Mouse (Mus musculus) limb, embryonic 15.5 days (tissue): Measurements from ENCODE around the gene Zxdb. TPM values are rescaled to one million over a fixed set of nuclear protein-coding genes. Genes with fewer than 3 reads are reported as not detected.
A peak's percentile ranks its signal among the peaks of the same experiment; 100 is the strongest.
"Not testable (repeated sequence)": the region's sequence is repeated elsewhere in the genome, so short reads cannot be mapped to it uniquely, and the experiment has no call there.

ENCODE experiments used
- ATAC-seq: fragments of 200-750 bp; cut with Nextera tagmentation; 2 replicates; pipeline ENCODE4 v1.8.0; 2017; ENCODE audit warnings: low read depth, moderate TSS enrichment; ENCODE audit not compliant: insufficient number of reproducible peaks, low FRiP score, low TSS enrichment
- H3K27ac ChIP-seq: fragments of 300-500 bp; sonication (generic); 2 replicates; pipeline ENCODE4 v1.5.1; 2015; ENCODE audit warnings: moderate library complexity, mild to moderate bottlenecking, inconsistent platforms
- H3K27me3 ChIP-seq: fragments of 300-500 bp; sonication (generic); 2 replicates; pipeline ENCODE4 v1.6.1; 2015; ENCODE audit warnings: inconsistent platforms
- H3K36me3 ChIP-seq: fragments of 300-500 bp; sonication (generic); 2 replicates; pipeline ENCODE4 v1.6.1; 2015; ENCODE audit warnings: inconsistent platforms
- H3K4me1 ChIP-seq: fragments of 300-500 bp; sonication (generic); 2 replicates; pipeline ENCODE4 v1.6.1; 2015; ENCODE audit warnings: inconsistent platforms
- H3K4me2 ChIP-seq: fragments of 300-500 bp; sonication (generic); 2 replicates; pipeline ENCODE4 v1.6.1; 2015; ENCODE audit warnings: mild to moderate bottlenecking, inconsistent platforms
- H3K4me3 ChIP-seq: fragments of 300-500 bp; sonication (generic); 2 replicates; pipeline ENCODE4 v1.5.1; 2015; ENCODE audit warnings: mild to moderate bottlenecking, inconsistent platforms
- H3K9ac ChIP-seq: fragments of 300-500 bp; sonication (generic); 2 replicates; pipeline ENCODE4 v1.6.1; 2015; ENCODE audit warnings: inconsistent platforms
- H3K9me3 ChIP-seq: fragments of 300-500 bp; sonication (generic); 2 replicates; pipeline ENCODE4 v1.6.1; 2016; ENCODE audit warnings: inconsistent platforms
- WGBS: fragments of 180-500 bp; shearing (Covaris S2); methylation state at CpG from one replicate; pipeline ENCODE4 v1.1.7; 2015; 5-methylcytosine and 5-hydroxymethylcytosine counted together
- polyA plus RNA-seq: library from polyadenylated mRNA; unstranded; fragments of >200 nt; fragmentation: Nextera tagmentation; extraction: Ambion mirVana; gene quantifications from 2 replicates; pipeline ENCODE4 v1.2.1, GENCODE M21; 2015

Gene Zxdb
- 1.2 and 1.5 TPM in 2 replicates for polyA plus RNA-seq

DNA sequence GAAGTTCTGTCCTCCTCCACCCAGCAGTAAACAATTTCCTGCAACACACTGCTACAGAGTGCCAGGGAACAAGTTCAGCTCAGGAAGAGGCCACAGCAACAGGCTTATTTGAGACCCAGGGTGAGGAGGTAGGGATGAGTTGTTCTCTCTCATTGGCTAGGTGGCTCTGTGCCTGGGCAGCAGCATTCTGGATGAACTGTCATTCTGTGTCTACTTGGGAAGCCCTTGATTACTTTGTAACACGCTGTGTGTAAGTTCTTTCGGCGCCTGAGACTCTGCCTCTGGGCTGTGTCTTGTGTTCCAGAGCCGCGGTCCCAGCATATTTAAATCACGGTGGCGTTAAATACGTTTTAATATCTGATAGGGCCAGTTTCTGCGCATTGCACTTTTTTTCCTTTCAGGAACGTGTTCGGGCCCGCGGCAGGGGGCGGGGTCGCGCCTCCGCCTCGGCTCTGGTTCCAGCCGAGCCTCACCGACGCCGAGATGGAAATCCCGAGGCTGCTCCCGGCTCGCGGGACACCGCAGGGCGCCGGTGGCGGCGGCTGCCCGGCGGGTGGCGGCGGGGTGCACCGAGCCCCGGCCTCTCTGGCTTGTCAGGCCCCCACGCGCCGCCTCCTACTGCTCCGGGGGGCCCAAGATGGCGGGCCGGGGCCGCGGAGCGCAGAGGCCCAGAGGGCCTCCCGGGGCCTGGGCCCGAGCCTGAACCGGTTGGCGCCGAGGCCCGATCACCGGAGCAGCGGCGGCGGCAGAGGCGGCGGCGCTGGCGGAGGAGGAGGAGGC is at the start of gene Zxdb:
TSS of gene Zxdb (plus strand) at position 378 of the 780 bp plus-strand sequence.
- not testable (repeated sequence) for ATAC-seq, H3K27ac ChIP-seq, H3K9me3 ChIP-seq, H3K36me3 ChIP-seq, H3K27me3 ChIP-seq, H3K4me1 ChIP-seq, H3K4me2 ChIP-seq, H3K9ac ChIP-seq
- peak within 1 kb of the TSS; percentile 27 for H3K4me3 ChIP-seq
- no CpG with 5 or more reads among the region's 60 CpGs for WGBS

DNA sequence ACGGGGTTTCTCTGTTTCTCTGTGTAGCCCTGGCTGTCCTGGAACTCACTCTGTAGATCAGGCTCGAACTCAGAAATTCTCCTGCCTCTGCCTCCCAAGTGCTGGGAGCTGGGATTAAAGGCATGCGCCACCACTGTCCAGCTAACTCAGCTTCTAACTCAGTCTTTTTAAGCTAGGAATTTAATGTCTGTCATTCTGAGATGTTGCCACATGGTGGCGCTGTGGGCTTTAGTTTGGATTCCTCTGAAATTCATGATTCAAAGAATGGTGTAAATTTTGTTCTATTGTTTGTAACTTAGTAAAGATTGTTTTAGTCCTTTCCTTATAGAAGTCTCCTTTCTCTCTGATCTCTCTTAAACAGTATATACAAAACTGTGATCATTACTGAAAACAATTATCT is 49.4 kb upstream of the Zxdb start:
- no peaks in the 10 kb centered on the region for H3K4me1 ChIP-seq
- H3K36me3 ChIP-seq: no peaks in the 10 kb centered on the region
- H3K4me2 ChIP-seq: no peak overlapping the region
- no peaks in the 10 kb centered on the region for H3K9me3 ChIP-seq
- no peak overlapping the region for H3K27ac ChIP-seq
- 0 out of 2 replicates have a peak, but pooled peaks cover 2% of the 10 kb centered on the region for H3K27me3 ChIP-seq
- WGBS: 46% methylated on average over 4 of the region's 4 CpGs
- no peak overlapping the region for H3K9ac ChIP-seq
- no peak overlapping the region for H3K4me3 ChIP-seq
- ATAC-seq: no peak

DNA sequence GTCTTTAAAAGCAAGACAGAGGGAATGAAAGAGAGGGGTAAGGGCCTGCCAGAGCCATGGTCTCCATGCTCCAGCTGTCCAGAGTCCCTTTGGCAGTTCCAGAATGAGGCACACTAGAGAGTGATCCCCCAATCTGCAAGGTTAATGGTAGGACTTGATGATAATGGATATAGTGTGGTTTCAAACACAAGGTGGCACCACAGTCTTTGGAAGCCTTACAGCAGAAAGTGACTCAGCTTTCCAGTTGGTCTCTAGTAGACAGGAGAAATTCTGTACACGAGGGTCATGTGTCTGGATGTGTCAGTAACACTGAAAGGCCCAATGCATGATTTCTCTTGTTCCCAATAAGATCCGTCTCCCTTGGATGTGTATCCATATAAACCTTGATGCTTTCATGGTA is 42.8 kb upstream of the Zxdb start:
- not testable (repeated sequence) for H3K4me2 ChIP-seq, ATAC-seq
- no CpG with 5 or more reads among the region's 2 CpGs for WGBS

DNA sequence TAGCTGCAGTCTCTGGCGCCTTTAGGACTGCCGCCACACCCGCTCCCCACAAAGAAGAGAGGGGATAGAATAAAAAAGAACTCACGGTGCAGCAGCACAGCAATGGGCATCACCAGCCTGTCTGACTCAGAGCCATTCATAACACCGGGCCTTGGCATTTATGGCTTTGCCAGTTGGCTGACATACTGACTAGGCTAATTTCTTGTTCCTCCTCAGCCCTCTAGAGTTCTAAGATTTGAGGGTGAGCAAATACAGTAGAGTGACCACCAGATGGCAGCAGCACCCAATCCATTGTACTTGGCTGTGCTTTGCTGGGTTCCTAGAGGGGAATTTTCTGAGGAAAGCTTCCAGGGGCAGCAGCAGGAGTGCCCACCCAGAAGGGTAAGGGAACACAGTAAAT is 34.8 kb upstream of the Zxdb start:
- not testable (repeated sequence) for H3K9ac ChIP-seq, H3K4me2 ChIP-seq, H3K4me3 ChIP-seq, H3K9me3 ChIP-seq, ATAC-seq, H3K4me1 ChIP-seq, H3K36me3 ChIP-seq, H3K27me3 ChIP-seq, H3K27ac ChIP-seq
- 82% methylated on average over 5 of the region's 5 CpGs for WGBS

More for the DNA sequence above, 42.8 kb upstream of the Zxdb start:
- not testable (repeated sequence) for H3K27ac ChIP-seq, H3K36me3 ChIP-seq, H3K9me3 ChIP-seq, H3K9ac ChIP-seq, H3K4me1 ChIP-seq, H3K4me3 ChIP-seq, H3K27me3 ChIP-seq

DNA sequence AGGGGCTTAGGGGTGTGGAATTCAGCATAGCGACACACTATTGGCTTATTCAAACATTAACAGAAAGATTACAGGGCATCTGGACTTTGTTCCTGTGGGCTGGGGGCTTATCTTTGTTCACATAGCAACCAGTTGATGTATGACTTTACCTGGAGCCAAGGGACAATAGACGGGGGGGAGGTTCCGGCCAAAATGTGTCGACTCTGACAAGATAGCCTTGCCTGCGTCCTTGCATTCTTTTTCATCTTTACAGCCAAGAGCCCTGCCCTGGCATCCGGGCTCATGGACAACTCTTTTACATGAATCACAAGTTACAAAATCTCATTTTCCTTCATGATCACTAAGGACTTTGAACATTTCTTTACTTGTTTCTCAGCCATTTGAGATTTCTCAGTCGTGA is 17.7 kb upstream of the Zxdb start:
- H3K27me3 ChIP-seq, H3K9ac ChIP-seq, H3K4me2 ChIP-seq, H3K27ac ChIP-seq, H3K4me1 ChIP-seq, H3K4me3 ChIP-seq, H3K9me3 ChIP-seq, H3K36me3 ChIP-seq, ATAC-seq: not testable (repeated sequence)
- 86% methylated on average over 7 of the region's 7 CpGs for WGBS

DNA sequence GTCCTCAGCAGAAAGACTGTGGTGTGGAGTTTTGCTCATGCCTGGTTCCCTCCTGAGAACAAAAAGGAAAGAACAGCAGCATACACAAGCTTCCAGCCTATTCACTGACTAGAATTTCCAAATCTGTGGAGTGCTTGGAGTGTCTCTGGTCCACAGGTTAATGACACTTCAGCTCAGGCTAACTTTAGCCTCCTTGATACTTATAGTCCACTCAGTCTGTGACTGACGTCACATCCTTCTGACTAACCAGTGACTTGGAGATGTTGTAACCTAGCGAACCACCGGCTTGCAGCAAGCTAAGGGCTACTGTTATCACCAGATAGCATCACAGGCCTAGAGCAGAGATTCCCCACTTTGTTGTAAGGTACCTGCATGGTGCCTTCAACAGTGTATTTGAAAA is 14.6 kb upstream of the Zxdb start:
- not testable (repeated sequence) for H3K4me3 ChIP-seq, H3K4me1 ChIP-seq, H3K27me3 ChIP-seq, H3K27ac ChIP-seq, H3K4me2 ChIP-seq, H3K9ac ChIP-seq, H3K36me3 ChIP-seq, H3K9me3 ChIP-seq, ATAC-seq
- no CpG with 5 or more reads among the region's 3 CpGs for WGBS

DNA sequence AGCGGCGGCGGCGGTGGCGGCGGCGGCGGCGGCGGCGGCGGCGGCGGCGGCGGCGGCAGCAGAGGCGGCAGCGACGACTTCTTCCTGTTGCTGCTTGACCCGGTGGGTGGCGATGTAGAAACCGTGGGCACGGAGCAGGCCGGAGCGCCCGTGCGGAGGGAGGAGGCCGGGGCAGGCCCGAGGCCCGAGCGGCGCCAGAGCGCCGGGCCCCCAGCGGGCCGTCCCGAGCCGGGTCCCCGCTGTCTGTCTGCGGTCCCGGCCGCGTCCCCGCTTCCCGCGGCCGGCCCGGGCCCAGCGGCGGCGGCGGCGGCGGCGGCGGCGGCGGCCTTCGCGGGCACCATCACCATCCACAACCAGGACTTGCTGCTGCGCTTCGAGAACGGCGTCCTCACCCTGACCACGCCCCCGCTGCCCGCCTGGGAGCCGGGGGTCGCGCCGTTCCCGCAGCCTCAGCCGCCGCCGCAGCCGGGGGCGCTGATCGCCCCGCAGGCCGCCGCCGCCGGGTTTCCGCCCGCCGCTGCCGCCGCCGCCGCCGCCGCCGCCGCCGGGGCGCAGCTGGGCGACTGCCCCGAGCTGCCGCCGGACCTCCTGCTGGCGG is 702 bp downstream of the Zxdb start:
- WGBS: 60% methylated on average over 6 of the region's 102 CpGs
- H3K9me3 ChIP-seq, H3K36me3 ChIP-seq, H3K27me3 ChIP-seq, H3K4me2 ChIP-seq, H3K9ac ChIP-seq, H3K4me1 ChIP-seq, H3K27ac ChIP-seq, ATAC-seq: not testable (repeated sequence)
- peak overlapping the region; percentile 27 for H3K4me3 ChIP-seq

DNA sequence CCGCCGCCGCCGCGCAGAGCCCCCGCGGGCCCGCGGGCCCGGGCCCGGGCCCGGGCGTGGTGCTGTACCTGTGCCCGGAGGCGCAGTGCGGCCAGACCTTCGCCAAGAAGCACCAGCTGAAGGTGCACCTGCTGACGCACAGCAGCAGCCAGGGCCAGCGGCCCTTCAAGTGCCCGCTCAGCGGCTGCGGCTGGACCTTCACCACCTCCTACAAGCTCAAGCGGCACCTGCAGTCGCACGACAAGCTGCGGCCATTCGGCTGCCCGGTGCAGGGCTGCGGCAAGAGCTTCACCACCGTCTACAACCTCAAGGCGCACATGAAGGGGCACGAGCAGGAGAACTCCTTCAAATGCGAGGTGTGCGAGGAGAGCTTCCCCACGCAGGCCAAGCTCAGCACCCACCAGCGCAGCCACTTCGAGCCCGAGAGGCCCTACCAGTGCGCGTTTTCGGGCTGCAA is 1.3 kb downstream of the Zxdb start:
- no CpG with 5 or more reads among the region's 41 CpGs for WGBS
- not testable (repeated sequence) for H3K9ac ChIP-seq

DNA sequence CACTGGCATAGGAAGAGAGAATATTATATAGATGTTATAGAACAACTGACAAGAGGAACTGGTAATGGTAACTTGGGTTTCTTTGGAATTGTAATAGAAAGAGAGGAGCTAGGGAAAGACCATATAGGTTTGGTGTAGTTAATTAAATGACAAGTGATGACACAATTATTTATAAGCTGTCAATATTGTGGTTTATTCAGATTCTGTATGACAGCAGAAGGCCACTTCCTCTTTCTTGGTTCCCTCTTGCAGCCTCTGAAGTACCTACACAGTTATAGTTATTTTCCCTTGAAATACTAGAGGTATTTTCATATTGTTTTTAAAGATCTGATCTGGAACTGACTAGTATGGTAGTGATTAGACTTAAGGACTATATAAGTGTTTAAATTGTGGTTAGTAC is 7.2 kb downstream of the Zxdb start:
- H3K4me2 ChIP-seq: no peak overlapping the region
- no peak for ATAC-seq
- H3K36me3 ChIP-seq: no peaks in the 10 kb centered on the region
- no peak overlapping the region for H3K9ac ChIP-seq
- H3K4me1 ChIP-seq: no peaks in the 10 kb centered on the region
- no peak overlapping the region for H3K4me3 ChIP-seq
- H3K27me3 ChIP-seq: no peaks in the 10 kb centered on the region
- H3K27ac ChIP-seq: no peak overlapping the region
- H3K9me3 ChIP-seq: no peaks in the 10 kb centered on the region

More for the DNA sequence above, 1.3 kb downstream of the Zxdb start:
- H3K36me3 ChIP-seq, H3K4me2 ChIP-seq, H3K4me1 ChIP-seq, ATAC-seq, H3K27me3 ChIP-seq, H3K9me3 ChIP-seq, H3K27ac ChIP-seq: not testable (repeated sequence)
- peak overlapping the region; percentile 27; the same call in 1 of the 2 replicates for H3K4me3 ChIP-seq

DNA sequence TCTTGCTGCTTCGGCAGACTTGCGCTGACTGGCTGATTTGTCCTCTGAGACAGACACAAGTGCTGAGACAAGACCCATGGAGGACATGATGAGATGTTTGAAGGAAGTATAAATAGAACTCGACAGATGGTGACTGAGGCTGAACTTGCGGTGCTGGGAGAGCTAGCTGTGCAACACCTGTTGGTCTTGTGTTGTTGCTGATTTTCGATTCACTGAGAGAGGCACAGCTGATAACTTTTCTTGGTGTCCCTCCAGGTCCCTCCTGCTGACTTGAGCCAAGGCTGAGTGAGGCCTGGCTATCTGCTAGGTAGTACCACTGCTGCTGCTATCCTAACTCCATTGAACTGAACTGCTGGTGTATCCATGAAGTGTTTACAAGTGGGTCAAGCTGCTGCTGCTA is 29.4 kb downstream of the Zxdb start:
- no peaks in the 10 kb centered on the region for H3K27me3 ChIP-seq
- H3K36me3 ChIP-seq: no peaks in the 10 kb centered on the region
- H3K4me3 ChIP-seq: no peak overlapping the region
- no peak for ATAC-seq
- no peak overlapping the region for H3K27ac ChIP-seq
- H3K4me1 ChIP-seq: no peaks in the 10 kb centered on the region
- WGBS: 85% methylated on average over 5 of the region's 5 CpGs
- H3K9me3 ChIP-seq: no peaks in the 10 kb centered on the region
- no peak overlapping the region for H3K9ac ChIP-seq
- no peak overlapping the region for H3K4me2 ChIP-seq

DNA sequence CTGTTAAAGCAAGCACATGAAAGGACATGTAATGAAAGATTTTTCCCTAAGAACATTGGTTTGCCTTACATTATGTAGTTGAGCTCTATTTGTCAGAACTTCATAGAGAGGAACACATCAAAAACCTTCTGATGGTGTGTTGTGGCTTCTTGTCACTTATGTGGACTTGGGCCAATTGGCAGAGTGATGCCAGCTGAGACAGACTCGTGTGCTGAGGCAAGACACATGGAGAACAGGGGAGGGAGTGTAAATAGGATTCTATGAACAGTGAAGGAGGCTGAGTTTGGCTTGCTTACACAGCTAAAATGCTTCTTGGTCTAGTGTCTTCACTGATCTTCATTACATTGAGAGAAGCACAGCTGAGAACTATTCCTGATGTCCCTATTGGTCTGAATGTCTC is 35.6 kb downstream of the Zxdb start:
- H3K4me3 ChIP-seq: no peak overlapping the region
- no peak for ATAC-seq
- WGBS: 16% methylated on average over 1 of the region's 1 CpGs
- no peaks in the 10 kb centered on the region for H3K4me1 ChIP-seq
- H3K4me2 ChIP-seq: no peak overlapping the region
- H3K9ac ChIP-seq: no peak overlapping the region
- H3K27ac ChIP-seq: no peak overlapping the region
- no peaks in the 10 kb centered on the region for H3K27me3 ChIP-seq
- H3K36me3 ChIP-seq: no peaks in the 10 kb centered on the region
- no peaks in the 10 kb centered on the region for H3K9me3 ChIP-seq

DNA sequence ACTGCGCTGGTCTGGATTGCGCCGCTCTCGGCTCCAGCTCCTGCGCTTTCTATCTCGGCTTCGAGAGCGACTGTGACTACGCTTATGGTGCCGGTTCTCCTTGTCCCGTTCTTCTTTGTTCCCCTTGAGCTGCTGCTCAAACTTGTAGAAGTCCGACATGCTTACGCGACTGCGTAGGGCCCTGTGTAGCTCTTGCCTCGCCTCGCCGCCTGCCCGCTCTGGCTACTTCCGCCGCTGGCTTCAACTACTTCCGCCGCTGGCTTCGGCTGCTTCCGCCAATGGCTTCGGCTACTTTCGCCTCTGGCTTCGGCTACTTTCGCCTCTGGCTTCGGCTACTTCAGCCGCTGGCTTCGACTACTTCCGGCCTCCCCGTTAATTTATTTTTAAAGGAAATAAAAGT is 49.5 kb downstream of the Zxdb start:
- no peak overlapping the region for H3K9ac ChIP-seq
- no peaks in the 10 kb centered on the region for H3K4me1 ChIP-seq
- H3K27me3 ChIP-seq: no peaks in the 10 kb centered on the region
- no peaks in the 10 kb centered on the region for H3K36me3 ChIP-seq
- no peak overlapping the region for H3K4me2 ChIP-seq
- ATAC-seq: no peak
- no peaks in the 10 kb centered on the region for H3K9me3 ChIP-seq
- no peak overlapping the region for H3K4me3 ChIP-seq
- no peak overlapping the region for H3K27ac ChIP-seq
- 95% methylated on average over 34 of the region's 34 CpGs for WGBS
